Mouse (Mus musculus): ENCODE results near the gene Tekt1.

The Tekt1 gene

DNA sequence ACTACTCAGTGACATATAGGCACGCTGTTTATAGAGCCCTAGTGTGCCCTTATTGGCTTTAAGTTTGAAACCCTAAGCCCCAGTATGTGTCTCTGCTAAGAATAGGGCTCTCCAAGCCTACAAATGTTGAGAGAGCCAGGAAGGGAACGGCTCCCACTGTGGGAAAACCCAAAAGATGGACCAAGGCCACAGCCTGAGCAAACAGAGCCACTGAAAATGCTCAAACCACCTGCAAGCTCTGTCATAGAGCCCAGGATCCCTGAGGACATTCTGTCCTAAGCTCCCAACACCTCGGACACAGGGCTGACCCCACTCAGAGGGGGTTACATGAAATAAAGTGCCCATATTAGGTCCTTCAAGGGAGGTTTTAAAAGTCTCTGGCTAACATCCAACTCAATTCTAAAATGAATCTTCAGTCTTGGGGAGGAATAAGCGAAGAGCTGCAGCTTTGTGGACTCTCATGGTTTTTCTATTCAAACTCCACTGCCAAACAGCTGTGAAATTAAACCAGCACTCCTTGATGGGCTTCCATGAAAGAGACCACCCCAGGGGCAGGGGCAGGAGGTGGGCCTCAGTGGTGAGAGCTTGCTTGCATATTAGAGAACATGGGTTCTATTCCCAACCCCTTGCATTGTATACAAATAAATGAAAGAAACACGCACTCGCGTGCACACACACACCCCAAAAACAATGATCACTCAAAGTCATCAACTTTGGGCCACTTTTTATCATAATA lies 27.3 kb upstream of the Tekt1 start:
- peak; percentile 86 for DNase-seq

DNA sequence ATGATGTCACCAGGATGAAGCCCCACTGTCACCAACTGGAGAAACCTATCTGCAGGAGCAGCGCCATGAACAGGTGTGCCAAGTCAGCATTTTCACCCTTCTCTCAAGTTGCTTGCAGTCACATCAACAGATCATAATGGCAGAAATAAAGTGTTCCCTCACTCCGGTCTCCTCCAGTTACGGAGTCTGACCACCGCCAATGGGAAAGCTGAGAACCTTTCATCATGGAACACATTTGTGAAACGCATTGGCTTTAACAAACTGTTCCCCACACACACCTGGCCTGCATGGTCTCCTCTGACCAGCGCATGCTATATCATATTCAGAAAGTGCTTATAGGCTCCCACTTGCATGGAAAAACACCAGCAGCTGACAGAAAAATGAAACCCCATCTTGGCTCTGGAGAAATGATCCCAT lies 25.9 kb upstream of the Tekt1 start:
- peak; percentile 73 for DNase-seq

DNA sequence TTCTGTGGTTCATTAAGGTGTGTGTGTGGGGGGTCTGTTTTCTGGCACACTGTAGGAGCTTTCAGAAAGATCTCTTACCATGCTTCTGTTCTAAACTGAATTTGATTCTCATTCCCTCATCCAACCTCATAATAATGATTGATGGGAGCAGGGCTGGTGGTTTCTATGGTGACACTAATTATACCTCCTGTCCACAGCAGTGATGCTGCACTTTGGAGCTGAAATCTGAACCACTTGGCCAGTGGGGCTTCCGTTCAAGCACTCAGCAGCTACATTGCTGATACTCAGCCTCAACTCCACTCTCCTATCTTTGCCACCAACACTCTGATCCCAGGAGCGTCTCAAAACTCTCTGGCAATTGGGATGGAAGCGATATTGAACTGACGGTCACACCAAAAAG lies 17.1 kb upstream of the Tekt1 start:
- no peak for DNase-seq

DNA sequence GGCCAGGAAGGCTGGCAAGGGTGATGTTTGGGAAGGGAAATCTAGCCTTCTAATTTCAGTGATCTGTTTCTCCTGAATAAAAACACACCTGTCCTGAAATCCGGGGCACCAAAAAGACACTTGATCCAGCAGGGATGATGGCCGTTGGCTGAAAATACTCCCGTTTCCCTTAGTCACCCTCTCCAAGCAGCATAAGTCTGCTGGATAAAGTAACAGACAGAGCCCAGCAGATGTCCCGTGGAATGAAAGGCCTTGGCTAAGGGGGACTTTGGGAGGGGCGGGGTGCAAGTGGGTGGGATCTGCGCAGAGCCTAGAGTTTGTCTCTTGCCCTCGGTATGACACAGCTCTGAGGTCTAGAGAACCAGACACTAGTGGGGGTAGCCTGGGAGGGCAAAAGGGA lies 16.0 kb upstream of the Tekt1 start:
- DNase-seq = no peak

DNA sequence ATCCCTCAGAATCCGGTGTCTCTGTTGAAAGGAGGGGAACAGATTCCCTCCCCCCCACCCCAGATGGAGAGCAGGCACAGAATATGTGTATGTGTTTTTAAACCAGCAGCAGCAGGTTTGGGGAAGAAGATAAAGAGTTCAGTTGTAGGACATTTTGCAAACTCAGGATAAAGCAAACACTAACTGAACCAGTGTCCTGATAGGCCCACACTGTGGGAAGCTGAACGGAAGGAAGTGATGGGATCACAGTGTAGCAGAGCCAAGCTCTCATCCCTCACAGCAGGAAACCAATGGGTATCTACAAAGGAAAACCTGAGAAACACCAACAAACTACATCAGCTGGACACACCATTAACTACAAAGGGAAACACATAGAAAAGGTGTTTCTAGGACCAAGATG lies 14.3 kb upstream of the Tekt1 start:
- no peak for DNase-seq

DNA sequence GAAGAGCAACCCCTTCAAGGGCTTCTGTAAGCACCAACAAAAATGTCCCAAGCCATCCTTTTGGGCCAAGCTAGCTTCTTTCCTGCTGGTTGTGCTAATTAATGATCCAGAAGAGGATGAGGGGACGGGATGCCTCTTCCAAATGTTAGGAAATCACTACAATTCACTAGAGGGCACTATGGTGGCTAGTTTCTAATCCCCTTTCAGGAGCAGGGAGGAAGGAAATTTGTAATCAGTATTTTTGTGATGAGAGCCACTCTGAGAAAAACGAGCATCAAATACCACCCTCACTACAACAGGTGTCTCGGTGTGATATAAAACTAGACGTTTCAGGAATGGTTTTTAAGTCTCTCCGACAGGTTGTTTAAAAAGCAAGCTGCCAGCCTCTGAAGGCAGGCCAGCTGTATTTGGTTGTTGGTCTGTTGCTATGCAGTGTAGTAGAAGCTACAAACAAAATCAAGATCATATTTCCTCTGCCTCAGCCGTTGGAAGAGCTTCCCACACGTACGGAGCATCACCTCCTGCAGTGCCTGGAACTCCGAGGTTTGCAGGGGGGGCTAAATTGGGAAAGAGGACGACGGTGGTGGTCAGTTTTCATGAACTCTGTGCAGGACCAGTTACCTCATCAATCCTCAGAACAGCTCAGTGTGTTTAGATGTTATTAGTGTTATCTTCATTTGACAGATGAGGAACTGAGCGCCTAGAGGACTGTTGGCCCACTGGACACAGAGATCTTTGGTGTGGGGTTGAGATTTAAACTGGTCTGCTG lies 7.8 kb upstream of the Tekt1 start:
- peak; percentile 90 for DNase-seq

DNA sequence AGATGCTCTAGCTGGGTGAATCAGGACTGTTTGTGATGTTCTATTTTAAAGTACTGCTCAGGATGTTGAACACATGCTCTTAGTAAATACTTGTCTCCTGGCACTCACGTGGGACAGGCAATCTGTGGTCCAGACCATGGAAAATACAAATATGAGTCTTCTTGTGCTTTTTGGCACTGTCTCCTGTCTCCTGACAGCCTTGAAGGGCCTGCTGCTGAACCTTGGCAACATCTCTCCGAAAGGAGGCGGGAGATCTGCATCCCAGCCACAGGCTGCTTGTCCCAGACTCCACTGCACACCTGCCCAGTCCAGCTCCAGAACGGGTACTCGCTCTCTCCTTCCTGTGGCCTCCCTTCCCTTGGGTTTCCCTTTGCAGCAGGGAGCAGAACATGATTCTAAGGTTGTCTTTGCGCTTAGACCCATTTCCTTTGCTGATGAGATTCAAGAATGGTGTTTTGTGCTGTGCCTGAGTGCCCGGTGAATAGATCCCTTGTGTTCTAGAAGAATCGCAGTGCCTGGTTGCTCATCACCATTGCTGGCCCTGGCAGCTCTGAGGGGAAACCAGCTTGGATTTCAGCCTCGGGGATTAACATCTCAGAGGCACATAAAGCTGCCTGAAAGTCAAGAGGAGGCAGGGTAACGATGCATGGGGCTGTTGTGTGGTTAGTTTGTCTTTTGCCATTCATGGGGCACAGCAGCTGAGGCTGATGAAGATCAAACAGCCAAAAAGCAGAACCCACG lies 5.9 kb upstream of the Tekt1 start:
- DNase-seq = no peak

DNA sequence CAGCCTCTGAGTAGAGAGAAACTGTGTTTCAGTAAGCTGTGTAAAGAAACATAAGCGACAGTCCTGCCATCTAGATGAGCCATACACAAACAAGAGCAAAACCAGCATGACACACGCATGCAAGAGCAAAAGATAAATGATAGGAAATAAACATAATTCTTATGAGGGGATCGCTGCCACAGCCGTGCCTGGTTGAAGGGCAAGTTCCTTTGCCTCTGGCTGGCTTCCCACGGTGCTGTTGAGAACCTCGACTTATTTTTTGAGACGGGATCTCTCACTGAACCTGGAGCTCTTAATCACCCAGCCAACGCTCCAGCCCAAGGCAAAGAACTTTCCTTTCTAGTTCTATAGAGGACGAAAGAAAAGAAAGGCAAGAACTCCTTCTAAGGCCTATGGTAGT lies 3.9 kb upstream of the Tekt1 start:
- DNase-seq = no peak

DNA sequence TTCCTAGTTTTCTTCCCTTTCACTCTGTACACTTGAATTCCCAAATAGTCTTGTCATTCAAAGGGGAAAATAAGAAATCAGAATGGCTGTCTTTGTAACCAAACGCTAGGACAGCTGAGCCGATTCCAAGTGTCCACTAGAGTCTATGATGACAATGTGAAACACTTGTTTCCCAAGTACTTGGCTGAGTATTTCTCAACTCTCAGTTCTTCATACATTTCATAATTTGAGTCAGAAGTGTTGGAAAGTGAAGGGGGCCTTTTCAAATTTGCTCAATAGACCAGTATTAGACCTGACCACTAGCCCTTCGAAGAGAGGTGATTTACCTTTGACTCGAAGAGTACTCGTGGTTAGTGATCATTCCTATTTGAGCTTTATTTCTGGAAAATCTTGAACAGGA lies 2.3 kb upstream of the Tekt1 start:
- no peak for DNase-seq

DNA sequence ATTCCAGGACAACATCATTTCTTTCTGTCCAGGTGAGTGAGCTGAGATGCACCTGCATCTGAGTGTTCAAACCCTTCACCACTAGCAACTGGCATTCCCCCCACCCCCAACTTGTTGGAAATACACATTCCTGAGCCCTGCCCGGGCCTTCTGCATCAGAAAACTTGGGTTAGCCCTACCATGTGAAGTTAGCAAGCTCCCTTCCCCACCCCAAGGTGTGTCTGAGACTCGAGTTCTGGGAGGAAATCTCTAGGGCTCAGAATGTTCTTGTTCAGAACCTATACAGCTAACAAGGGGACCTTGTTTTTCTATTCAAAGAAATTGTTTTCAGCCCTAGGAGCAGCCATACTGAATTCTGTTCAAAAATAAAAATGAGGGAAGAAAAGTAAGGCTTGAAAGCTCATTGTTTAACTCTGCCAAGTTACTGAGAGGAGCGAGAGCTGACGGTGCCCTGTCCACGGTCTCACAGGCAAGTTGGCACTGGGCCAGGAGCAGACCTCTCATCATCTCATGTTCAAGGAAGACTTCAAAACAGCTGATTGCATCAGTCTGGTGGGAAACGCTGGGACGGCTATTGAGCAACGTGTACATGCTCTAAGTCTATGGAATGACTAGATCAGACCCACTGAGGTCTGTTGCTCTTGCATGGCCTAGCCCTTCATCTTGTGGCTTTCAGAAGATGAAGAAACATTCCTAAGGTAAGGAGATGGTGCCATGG lies 1.4 kb upstream of the Tekt1 start:
- no peak for DNase-seq

DNA sequence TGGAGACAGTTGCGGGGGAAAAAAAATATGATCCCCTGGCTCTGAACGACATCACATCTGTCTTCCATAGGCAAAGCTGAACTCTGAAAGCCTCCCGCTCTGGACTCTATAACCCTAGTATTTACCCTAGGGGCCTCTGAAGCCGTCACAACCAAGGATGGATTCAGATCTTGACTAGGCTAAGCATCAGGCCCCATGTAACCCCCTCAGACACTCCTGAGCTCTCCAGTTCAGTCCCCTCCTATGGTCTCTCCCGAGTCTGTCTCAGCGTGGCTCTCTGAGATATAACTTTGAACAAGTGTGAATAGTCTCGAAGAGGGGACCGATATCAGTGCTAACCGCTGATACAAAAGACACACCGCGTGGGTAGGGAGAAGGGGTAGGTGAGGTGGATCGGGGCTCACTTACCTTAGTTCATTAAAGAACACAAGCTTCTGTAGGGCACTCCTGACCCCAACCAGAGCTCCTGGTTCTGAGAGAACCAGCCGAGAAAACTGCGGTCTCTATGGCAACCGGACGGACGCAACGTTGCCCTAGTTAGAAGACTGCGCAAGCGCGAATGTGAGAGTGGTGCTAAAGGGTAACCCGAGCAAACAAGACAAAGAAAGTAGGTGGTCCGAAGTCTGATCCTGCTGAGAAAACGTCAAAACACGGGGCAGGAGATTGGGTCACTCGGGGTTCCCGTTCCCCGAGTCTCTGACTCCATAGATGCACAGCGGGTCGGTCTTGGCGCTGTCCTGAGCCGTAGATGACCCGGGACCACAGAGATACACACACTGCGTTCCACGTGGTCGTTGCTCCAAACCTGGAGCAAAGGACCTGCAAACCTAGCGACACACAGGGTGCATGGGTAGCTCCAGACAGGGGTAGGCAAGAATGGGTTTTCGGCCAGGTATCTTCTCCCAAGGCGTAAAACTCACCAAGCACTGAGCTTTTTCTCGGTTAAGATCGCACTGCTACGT lies 576 bp downstream of the Tekt1 start:
- DNase-seq = peak; percentile 91

DNA sequence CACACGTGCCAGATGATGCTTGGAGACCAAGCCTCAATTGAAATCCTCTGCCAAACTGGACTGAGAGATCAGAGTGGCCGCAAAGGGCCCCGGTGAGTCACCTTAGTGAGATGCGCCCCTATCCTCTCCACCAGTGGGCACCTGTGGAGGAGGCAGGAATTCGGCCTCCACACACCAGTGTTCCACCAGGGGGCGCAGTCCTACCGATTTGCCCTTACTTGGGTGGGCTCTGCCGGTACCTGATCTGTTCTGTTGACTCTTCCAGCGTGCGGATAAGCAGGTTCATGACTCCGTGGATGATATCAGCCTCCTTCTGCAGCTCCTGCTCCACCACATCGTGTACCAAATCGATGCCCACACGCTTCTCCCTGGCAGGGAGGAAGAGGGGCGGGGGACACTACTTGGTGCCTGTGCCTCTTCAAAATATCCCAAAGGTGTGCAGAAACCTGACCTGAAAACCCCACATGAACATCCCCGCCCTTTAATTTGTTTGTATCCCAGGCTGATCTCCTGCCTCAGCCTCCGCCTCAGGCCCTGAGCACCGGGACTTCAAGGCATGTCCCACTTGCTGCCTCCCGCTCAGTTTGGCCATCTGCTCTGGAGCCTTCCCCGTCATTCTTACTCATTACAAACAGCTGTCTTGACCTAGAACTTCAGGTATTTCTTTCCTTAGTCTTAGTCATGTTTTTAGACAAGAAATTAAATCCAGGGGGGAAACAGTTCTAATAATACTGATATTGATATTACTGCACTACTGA lies 7.1 kb downstream of the Tekt1 start:
- peak; percentile 95 for DNase-seq

DNA sequence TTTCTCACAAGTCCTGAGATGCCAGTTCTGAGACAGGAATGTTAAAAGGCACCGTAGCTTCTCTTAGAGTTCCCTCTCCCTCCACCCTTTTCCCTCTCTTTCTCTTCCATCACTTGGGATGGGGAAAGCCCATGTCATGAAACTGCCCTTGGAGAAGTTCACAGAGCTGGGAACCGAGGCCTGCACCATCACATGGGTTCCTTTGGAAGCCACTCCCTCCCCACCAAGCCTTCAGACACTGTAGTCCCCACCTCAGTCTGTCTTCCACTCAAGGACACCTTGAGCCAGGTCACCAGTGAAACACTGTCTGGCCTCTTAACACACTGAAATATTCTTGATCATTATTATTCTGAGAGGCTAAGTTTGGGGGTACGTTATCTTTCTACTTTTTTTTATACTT lies 9.1 kb downstream of the Tekt1 start:
- DNase-seq = peak; percentile 55

DNA sequence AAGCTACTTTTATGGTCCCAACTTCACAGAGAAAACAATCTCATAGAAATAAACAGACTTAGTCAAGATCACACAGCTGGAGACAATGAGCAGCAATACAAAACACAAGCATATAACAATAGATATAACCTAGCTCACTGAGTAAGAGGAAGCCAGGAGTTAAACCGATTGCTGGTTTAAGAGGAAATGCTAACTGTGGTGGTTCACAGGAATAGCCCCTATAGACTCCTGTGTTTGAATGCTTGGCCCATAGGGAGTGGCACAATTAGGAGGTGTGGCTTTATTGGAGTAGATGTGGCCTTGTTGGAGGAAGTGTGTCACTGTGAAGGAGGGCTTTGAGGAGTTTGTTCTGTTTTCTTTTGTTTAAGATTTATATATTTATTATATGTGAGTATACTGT lies 10.0 kb downstream of the Tekt1 start:
- DNase-seq = no peak

DNA sequence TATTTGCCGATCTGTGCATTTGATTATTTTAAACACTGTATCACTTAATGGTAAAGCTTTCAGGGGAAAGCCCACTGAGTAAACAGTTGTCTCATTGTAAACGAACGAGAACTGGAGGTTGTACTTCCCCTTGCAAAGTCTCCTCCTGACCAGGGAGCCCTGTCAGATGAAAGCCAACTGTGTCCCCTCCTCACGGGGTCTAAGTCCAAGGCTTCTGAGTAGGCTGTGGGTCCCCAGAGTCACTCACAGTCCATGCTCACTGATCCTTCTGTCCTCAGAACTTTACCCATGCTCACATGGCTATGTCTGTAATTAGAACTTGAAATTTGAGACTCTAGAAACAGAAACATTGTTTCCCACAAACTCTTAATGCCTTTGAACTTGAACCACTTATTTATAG lies 12.6 kb downstream of the Tekt1 start:
- DNase-seq = peak; percentile 63

DNA sequence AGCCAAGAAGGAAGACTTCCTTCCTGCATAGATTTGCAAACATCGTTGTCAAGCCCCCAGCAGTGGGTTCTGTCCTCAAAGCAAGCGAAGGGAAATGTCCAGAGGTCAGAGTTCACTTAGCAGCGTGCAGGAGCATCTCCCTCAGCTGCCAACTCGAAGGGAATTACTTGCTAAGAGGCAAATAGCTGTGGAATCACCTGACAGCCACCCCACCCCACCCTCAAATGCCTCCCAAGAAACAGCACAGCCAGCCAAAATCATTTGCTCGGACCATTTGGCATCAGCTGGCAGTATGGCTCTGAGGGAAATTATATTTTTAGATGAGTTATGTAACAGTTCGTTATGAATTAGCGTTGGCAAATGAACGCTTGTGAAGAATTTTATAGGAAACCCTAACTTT lies 13.2 kb downstream of the Tekt1 start:
- DNase-seq = peak; percentile 91

DNA sequence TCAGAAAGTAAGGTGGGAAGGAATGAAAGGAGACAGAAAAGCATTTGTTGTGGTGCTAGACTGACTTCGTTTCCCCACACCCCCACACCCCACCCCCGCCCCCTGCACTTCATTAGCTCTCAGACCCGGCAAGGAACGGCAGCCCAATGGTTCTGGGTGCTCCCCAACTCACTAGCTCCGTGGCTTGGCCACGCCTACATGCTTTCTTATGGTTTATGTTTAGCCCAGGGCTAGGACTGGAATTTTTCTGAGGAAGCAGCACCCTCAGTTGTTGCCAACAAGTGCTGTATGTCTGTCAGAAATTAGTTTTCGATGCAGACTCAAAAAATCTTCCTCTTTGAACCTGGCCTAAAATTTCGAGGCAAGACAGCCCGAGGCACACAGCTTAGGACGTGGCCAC lies 13.7 kb downstream of the Tekt1 start:
- peak; percentile 74 for DNase-seq

DNA sequence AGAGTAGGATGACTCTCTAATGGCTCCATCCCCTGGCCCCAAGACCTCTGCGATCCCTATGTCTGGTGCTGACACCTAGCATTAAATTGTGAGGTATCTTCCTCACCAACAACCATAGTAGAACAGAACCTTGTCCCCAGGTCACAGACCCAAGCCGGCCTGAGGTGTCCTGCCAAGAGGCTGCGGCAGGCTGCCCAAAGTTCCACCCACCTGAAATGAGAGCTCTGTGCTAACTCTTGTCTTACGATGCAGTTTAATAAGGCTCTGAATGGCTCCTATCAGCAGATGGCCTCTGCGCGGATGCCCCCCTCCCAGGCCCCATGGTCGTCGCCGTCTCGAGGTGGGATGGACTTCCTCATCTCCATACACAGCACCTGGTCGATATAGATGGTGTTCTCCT lies 17.8 kb downstream of the Tekt1 start:
- DNase-seq = peak; percentile 88

DNA sequence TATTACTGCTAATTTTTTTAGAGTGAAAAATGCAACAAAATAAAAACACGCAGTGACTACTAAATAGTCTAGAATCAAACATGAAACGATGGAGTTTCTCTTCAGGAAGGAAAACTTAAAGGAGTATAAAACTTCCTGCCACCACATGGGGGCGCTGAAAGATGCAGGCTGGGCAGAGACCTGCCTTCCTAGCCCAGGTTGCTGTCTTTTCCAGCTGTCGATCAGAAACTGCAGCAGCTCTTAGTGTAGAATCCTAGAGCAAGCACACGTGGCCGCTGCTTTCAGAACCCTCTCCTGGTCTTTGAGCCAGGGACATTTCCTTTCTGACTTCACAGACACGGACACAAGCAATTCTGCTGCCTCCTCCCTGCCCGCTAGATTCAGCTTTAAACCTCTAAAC lies 18.3 kb downstream of the Tekt1 start:
- peak; percentile 78 for DNase-seq

DNA sequence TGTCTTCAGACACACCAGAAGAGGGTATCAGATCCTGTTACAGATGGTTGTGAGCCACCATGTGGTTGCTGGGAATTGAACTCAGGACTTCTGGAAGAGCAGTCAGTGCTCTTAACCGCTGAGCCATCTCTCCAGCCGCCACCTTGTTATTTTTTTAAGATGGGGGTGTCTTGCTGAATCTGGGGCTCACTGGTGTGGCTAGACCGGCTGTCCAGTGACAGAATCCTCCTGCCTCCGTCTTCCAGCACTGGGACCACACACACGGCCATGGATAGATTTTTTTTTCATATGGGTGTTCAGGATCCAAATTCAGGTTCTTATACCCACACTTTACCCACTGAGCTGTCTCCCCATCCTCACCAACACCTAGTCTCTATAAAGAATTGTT lies 19.0 kb downstream of the Tekt1 start:
- peak; percentile 82 for DNase-seq

DNA sequence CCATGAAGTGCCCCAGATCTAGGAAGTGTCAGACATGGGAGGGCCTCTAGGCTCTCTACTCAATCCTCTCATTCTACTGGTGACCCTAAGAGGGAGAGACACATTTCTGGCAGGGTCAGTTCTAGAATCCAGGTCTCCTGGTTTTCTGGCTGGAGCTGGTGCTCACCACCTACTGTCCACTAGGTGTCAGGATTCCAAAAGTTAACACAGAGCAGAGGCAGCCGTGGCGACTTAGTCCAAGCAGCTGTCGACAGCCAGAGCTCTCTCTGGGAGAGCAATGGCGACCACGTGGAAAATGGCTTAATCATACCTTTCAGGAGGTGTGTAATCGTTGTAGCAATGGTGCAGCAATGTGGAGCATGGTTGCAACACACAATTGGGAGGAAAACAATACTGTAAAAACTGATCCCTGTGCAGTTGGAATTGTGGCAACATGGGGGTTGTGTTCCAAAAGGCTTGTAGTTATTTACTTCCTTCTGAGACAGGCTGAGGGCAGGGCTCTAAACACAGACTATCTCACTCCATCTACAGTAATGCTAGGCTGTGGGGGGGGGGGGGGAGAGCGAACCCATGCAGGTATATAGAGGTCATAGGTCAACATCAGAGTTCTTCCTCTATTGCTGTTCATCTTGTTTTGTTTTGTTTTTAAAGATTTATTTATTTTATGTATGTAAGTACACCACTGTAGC lies 19.5 kb downstream of the Tekt1 start:
- DNase-seq = peak; percentile 94

Measured in heart, adult 11 months (tissue).